Mouse (Mus musculus): ENCODE results near the gene Obsl1. TPM values are rescaled to one million over a fixed set of nuclear protein-coding genes. Genes with fewer than 3 reads are reported as not detected.

Gene Obsl1
- total and polyA plus RNA-seq, 3 experiments: 87.8 to 131 (median 117) TPM

- no peak overlapping the region for H3K4me3 ChIP-seq
- H3K36me3 ChIP-seq (ENCODE audit: control insufficient read depth, insufficient read depth, low read length): no peaks in the 10 kb centered on the region
- H3K27me3 ChIP-seq (ENCODE audit: control insufficient read depth, insufficient read depth, low read length): no peaks in the 10 kb centered on the region
- H3K4me1 ChIP-seq (ENCODE audit: control insufficient read depth, insufficient read depth, low read length): peaks cover 2% of the 10 kb centered on the region; the same call in 1 of the 2 replicates
- intact Hi-C loops (cut with DNase I): no loop called here
- no peak for DNase-seq
- WGBS: 79% methylated on average over 7 of the region's 7 CpGs
- TF ChIP-seq EP300 (IDR thresholded peaks at IDR 0.05; ENCODE audit: insufficient read depth, low read depth, low read length): no peak
- TF ChIP-seq CTCF (IDR thresholded peaks at IDR 0.05): peak; percentile 45
- no peaks in the 10 kb centered on the region; the same call in 1 of the 2 replicates for H3K79me2 ChIP-seq (replicated peaks; ENCODE audit: control insufficient read depth, insufficient read depth, low read length)
- H3K27ac ChIP-seq: no peak overlapping the region
- no peak overlapping the region for H3K9ac ChIP-seq (ENCODE audit: low read depth, low read length)
Measured at GRCm38 (mm10) chr1:75499441-75499840, 6.8 kb downstream of the Obsl1 start.

GRCm38 (mm10) chr1:75498897-75499296 is 7.4 kb downstream of the Obsl1 start:
- TF ChIP-seq CTCF (IDR thresholded peaks at IDR 0.05): no peak
- no peak for TF ChIP-seq EP300 (IDR thresholded peaks at IDR 0.05; ENCODE audit: insufficient read depth, low read depth, low read length)
- TF ChIP-seq POLR2A (IDR thresholded peaks at IDR 0.05; ENCODE audit: insufficient read depth, low read depth, low read length): no peak
- intact Hi-C loops (cut with DNase I): no loop called here
- no peak overlapping the region for H3K9ac ChIP-seq (ENCODE audit: low read depth, low read length)
- H3K27me3 ChIP-seq (ENCODE audit: control insufficient read depth, insufficient read depth, low read length): no peaks in the 10 kb centered on the region
- 85% methylated on average over 4 of the region's 4 CpGs for WGBS
- H3K79me2 ChIP-seq (replicated peaks; ENCODE audit: control insufficient read depth, insufficient read depth, low read length): no peaks in the 10 kb centered on the region; the same call in 1 of the 2 replicates
- DNase-seq: no peak
- H3K4me1 ChIP-seq (ENCODE audit: control insufficient read depth, insufficient read depth, low read length): no peaks in the 10 kb centered on the region; the same call in 1 of the 2 replicates
- H3K4me3 ChIP-seq: no peak overlapping the region
- H3K27ac ChIP-seq: no peak overlapping the region
- H3K36me3 ChIP-seq (ENCODE audit: control insufficient read depth, insufficient read depth, low read length): no peaks in the 10 kb centered on the region

GRCm38 (mm10) chr1:75494878-75495548 is 11.2 kb downstream of the Obsl1 start:
- intact Hi-C loops (cut with DNase I): no loop called here
- DNase-seq: no peak
- H3K4me3 ChIP-seq: no peak overlapping the region
- no peak for TF ChIP-seq POLR2A (IDR thresholded peaks at IDR 0.05; ENCODE audit: insufficient read depth, low read depth, low read length)
- TF ChIP-seq CTCF (IDR thresholded peaks at IDR 0.05): peak; percentile 81
- no peak for TF ChIP-seq EP300 (IDR thresholded peaks at IDR 0.05; ENCODE audit: insufficient read depth, low read depth, low read length)
- no peaks in the 10 kb centered on the region for H3K36me3 ChIP-seq (ENCODE audit: control insufficient read depth, insufficient read depth, low read length)
- H3K79me2 ChIP-seq (replicated peaks; ENCODE audit: control insufficient read depth, insufficient read depth, low read length): no peaks in the 10 kb centered on the region
- no peaks in the 10 kb centered on the region for H3K4me1 ChIP-seq (ENCODE audit: control insufficient read depth, insufficient read depth, low read length)
- 79% methylated on average over 12 of the region's 12 CpGs for WGBS
- H3K27me3 ChIP-seq (ENCODE audit: control insufficient read depth, insufficient read depth, low read length): no peaks in the 10 kb centered on the region
- no peak overlapping the region for H3K9ac ChIP-seq (ENCODE audit: low read depth, low read length)
- no peak overlapping the region for H3K27ac ChIP-seq

- Histone ChIP-seq H3K79me2 (replicated peaks; ENCODE audit: control insufficient read depth, insufficient read depth, low read length) (no peaks in the 10 kb centered on the region), H3K36me3 (ENCODE audit: control insufficient read depth, insufficient read depth, low read length) (no peaks in the 10 kb centered on the region), H3K9ac (ENCODE audit: low read depth, low read length) (no peak overlapping the region), H3K4me3 (no peak overlapping the region), H3K27me3 (ENCODE audit: control insufficient read depth, insufficient read depth, low read length) (no peaks in the 10 kb centered on the region; the same call in 1 of the 2 replicates), H3K27ac (no peak overlapping the region), H3K4me1 (ENCODE audit: control insufficient read depth, insufficient read depth, low read length) (no peaks in the 10 kb centered on the region)
- TF ChIP-seq EP300 (IDR thresholded peaks at IDR 0.05; ENCODE audit: insufficient read depth, low read depth, low read length): no peak
- no peak for TF ChIP-seq CTCF (IDR thresholded peaks at IDR 0.05)
- no peak for TF ChIP-seq POLR2A (IDR thresholded peaks at IDR 0.05; ENCODE audit: insufficient read depth, low read depth, low read length)
- DNase-seq: no peak
- 80% methylated on average over 24 of the region's 24 CpGs for WGBS
- intact Hi-C loops (cut with DNase I): no loop called here
Measured at GRCm38 (mm10) chr1:75492579-75493170, 13.6 kb downstream of the Obsl1 start.

- H3K36me3 ChIP-seq (ENCODE audit: control insufficient read depth, insufficient read depth, low read length): no peaks in the 10 kb centered on the region
Measured at GRCm38 (mm10) chr1:75490785-75491551, 15.3 kb downstream of the Obsl1 start.

More at GRCm38 (mm10) chr1:75490785-75491551, 15.3 kb downstream of the Obsl1 start:
- Histone ChIP-seq H3K4me3 (no peak overlapping the region), H3K27ac (no peak overlapping the region), H3K27me3 (ENCODE audit: control insufficient read depth, insufficient read depth, low read length) (no peaks in the 10 kb centered on the region; the same call in 1 of the 2 replicates), H3K9ac (ENCODE audit: low read depth, low read length) (no peak overlapping the region), H3K4me1 (ENCODE audit: control insufficient read depth, insufficient read depth, low read length) (no peaks in the 10 kb centered on the region), H3K79me2 (replicated peaks; ENCODE audit: control insufficient read depth, insufficient read depth, low read length) (no peaks in the 10 kb centered on the region)
- WGBS: 87% methylated on average over 34 of the region's 34 CpGs
- DNase-seq: no peak
- intact Hi-C loops (cut with DNase I): no loop called here
- TF ChIP-seq CTCF (IDR thresholded peaks at IDR 0.05) (no peak), EP300 (IDR thresholded peaks at IDR 0.05; ENCODE audit: insufficient read depth, low read depth, low read length) (no peak), POLR2A (IDR thresholded peaks at IDR 0.05; ENCODE audit: insufficient read depth, low read depth, low read length) (no peak)

All from heart, adult 2 months (tissue).